Mouse (Mus musculus): ENCODE data around the gene Ddx20. TPM values are rescaled to one million over a fixed set of nuclear protein-coding genes. Genes with fewer than 3 reads are reported as not detected.
"Not testable (repeated sequence)": the region's sequence is repeated elsewhere in the genome, so short reads cannot be mapped to it uniquely, and the experiment has no call there.

The Ddx20 gene
- polyA plus RNA-seq, 2 experiments from 2014 or later: 9.7 to 9.8 TPM

GRCm38 (mm10) chr3:105705061-105705549 is 17.7 kb upstream of the Ddx20 start:
- peak; percentile 20 for ATAC-seq

- ATAC-seq: peak; percentile 78
Observed at GRCm38 (mm10) chr3:105704031-105705008, 16.9 kb upstream of the Ddx20 start, which contains the start of gene Inka2. TSS of gene Inka2 (plus strand) at chr3:105704599.

DNA sequence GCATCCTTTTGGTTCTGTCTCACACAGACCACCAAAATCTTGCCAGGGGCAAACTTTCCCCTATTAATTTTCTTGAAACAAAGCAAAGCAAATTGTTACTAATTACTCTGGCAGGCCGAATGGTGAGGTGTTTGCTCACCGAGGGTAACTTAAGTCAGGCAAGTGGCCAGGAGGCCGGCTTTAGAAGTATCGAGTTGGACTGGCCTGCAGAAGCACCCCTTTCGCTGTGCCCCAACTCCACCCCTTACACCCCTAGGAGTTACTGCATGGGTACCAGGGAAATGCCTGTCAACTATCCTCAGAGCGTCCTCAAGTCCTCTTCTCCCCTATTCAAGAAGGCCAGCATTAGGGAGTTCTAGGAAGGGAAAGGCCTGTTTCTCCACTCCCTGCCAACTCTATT is 16.2 kb upstream of the Ddx20 start:
- ATAC-seq: no peak

- no peak for ATAC-seq
Observed at GRCm38 (mm10) chr3:105701399-105701798, 14.0 kb upstream of the Ddx20 start.

DNA sequence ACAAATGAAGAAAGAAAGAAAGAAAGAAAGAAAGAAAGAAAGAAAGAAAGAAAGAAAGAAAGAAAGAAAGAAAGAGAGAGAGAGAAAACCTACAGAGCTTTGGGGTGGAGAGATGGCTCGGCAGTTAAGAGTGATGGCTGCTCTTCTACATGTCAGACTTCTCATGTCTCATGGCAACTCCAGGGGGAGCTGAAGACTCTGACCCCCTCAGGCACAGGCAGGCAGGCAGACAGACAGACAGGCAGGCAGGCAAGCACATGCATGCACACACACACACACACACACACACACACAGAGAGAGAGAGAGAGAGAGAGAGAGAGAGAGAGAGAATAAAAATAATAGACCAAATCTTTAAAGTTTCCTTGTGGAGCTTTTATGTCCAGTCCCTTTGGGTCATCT is 13.4 kb upstream of the Ddx20 start:
- ATAC-seq: not testable (repeated sequence)

DNA sequence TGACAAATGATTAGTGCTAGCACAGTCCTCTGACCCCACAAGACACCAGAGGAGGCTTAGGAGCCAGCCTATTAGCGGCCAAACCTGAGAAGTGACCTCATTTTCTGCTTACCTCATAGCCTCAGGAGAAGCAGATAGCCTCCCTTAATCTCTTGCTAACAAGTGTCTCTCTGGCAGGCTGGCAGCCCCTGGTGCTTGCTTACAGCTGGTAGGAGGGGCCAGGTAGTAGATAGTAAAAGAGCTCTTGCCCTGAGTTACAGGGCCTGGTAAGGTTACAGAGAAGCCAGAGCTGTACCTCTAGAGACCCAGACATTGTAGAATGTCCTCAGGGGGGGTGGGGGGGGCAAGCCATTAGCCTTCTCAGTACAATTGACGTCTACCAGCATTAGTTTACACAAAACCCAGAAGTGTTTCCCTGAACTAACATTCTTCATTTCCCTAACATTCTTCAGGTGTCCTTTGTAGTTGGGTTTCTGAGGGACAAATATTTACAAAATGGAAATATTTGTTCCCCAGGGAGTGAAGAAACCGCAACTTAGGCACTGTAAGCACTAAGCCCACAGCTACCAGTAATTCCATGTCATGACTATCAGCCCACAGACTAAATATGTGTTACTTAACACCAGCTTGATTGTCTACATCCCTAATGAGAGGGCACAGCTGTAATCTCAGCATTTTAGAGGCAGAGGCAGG is 12.0 kb upstream of the Ddx20 start:
- ATAC-seq: no peak

DNA sequence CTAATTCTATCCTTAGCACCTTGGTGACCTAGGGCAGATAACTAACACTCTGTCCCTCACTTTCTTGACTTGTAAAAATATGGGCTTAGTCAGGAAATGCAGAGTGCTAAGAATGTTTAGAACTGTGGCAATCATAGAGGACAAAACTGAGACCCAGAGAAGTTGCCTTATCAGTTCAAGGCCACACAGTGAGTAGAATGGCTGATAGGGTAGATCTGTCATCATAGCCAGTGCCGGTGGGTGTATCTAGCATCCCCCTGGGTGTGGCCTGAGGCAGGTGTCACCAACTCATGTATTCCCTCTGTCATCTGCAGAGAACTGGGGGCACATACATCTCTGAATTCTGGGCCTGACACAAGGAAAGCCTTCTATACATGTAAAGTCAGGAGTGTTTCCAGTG is 10.9 kb upstream of the Ddx20 start:
- ATAC-seq: no peak

DNA sequence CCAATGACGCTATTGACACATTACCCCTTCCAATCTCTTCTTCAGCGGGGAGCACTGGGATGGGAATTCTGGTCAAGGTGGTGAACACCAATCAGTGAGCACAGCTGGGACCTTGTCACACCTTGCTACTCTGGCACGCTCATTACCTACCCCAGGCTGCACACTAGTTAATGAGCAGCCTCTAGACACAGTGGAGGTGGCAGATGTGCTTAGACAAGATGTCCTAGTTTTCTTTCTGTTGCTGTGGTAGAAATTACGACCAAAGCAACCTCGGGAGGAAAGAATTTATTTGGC is 9.7 kb upstream of the Ddx20 start:
- no peak for ATAC-seq

- ATAC-seq: no peak
Observed at GRCm38 (mm10) chr3:105696387-105697147, 9.2 kb upstream of the Ddx20 start.

GRCm38 (mm10) chr3:105695476-105696386 is 8.4 kb upstream of the Ddx20 start:
- ATAC-seq: no peak

DNA sequence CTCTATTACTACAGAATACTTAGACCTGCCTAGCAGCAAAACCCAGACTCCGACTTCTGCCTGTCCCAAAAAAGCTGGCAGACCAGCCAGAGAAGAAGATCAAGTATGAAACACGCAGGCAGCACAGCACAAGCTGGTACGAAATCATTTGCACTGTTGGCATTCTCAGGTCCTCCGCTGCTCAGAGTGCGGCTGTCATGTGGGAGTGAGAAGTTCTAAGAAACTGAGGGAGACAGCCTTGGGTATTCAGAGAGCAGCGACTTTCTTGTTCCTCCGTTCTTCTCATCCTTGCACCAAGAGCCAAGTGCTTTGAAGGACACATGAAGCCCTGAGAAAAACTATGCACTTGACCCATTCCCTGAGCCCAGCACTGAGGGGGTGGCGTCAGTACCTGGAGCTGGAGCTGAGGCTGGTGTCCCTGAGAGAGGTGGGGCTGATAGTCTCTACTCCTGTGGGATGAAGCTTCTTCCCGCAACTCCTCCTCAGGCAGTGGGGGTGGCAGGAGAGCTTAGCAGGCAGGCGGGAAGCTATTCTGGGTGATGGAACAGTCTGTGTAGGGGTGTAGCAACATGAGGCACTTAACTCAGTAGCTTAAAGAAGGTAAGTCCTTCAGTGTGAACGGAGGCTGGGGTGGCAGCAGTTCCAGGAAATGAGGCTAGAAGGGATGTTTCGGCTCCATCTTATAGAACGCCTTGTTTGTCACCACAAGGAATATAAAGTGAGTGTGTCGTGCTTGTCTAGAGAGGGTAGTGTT is 6.1 kb upstream of the Ddx20 start:
- ATAC-seq: no peak

GRCm38 (mm10) chr3:105688536-105688935 is 1.2 kb upstream of the Ddx20 start:
- no peak for ATAC-seq

DNA sequence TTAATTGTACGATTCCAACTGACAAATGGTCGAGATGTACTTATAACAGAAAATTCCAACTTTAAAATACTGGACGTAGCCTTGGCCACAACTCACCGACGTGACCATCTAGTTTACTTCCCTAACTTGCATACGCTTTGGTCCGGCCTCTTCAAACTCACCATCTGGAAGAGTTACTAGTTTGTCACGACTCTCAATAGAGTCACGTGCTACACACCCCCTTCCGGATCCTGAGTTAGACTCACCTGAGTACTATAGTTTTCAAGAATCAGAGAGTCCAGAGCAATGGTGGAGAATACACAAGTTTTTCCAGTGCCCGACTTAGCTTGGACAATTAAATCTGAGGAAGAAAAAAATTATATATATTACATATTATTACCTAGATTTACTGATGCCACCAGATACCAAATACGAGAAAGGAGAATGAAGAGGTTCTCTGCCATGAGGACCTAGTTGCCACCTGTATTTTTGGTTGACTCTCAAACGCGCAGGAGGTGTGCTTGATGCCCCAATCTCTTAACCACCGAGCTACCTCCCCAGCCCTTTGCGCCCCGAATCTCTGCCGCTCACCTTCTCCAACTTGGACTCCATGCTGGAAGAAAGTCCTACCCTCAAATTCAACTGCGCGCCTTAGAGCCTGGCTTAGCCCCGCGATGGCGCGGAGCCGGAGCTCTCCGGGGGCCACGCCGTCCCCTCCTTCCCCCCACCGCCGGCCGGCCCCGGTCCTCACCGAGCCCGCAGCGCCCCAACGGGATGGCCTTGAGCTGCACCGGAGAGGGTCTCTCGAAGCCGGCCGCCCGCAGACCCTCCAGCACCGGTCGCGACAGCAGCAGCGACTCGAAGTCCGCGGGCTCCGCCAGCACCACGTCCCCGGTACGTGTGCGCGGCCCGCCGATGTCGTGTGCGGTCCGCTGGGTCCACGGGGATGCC is 715 bp downstream of the Ddx20 start:
- ATAC-seq: no peak

DNA sequence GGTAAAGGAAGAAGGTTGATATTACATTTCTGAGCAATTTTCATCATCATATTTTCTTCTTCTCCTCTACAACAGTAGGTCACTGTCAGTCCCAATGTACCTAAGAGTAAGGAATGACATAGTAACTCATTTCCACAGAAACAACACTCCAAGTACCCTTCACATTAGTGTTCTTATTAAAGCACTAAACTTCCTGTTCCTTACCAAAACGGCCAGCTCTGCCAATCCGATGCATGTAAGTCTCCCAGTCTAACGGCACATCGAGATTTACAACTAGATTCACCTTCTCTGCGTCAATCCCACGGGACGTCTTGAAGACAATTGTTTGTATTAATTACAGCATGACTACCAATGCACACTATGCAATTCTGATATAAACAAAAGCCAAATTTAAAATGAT is 7.0 kb downstream of the Ddx20 start:
- ATAC-seq: no peak

GRCm38 (mm10) chr3:105675932-105676331 is 11.4 kb downstream of the Ddx20 start:
- peak; percentile 47 for ATAC-seq

DNA sequence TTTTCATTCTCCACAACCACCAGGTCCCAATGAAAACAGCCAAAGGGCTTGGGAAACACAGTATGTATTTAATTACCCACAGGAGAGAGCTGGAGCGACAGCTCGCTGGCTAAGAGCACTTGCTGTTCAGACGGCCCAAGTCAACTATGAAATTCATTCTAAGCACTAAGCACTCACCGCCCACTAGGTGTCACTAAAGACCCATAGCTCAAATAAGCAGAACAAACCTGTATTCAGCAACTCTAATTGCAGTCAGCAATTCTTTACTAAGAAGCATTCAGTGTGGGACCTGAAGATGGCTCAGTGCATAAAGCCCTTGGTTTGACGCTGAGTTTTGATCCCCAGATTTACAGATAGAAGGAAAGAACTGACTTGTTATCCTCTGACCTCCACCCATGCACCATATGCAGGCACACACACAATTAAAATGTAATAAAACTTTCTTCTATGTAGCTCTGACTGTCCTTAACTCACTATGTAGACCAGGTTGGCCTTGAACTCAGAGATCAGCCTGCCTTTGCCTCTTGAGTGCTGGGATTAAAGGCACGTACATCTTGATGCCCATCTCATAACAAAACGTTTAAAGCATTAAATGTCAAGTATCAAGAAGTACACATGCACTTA is 12.7 kb downstream of the Ddx20 start:
- peak; percentile 78 for ATAC-seq

- no peak for ATAC-seq
Observed at GRCm38 (mm10) chr3:105670801-105671200, 16.6 kb downstream of the Ddx20 start.

DNA sequence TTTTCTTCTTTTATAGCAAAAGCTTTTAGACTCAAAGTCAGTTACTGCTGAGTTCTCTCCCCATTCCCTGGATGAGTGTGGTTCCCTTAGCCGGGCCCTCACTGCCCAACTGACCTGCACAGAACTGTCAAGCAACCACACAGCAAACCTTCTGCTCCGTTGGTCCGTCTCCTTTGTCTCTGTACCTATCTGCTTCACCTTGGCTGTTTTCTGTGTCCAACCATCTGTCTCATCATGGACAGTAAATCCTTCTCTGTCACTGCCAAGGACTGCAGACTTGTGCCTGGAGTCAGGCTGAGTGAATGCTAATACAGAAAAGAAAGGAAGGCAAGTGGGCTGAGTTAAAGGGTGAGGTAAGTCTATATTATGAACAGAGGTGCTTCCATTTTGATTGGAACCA is 17.6 kb downstream of the Ddx20 start:
- no peak for ATAC-seq

DNA sequence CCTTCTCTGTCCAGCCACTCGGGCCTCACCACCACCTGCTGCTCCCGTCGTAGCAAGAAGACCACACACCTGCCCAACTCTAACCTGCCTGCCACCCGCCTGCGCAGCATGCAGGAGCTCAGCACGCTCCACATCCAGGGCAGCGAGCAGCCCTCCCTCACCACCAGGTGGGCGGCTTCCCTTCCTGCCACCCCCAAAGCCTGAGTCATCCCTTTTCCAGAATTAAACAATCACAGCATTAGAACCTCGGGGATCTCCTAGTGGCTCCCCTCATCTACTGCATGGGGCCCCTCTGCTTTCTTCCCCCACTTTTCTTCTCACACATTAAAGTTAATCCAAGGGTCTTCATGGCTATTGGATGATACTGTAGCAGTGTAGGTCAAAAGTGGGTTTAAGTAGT is 19.2 kb downstream of the Ddx20 start:
- ATAC-seq: no peak

All from activated CD4-positive, CD25-positive, alpha-beta regulatory T cell, adult 4 months (primary cell).